In the genomic region with DNA sequence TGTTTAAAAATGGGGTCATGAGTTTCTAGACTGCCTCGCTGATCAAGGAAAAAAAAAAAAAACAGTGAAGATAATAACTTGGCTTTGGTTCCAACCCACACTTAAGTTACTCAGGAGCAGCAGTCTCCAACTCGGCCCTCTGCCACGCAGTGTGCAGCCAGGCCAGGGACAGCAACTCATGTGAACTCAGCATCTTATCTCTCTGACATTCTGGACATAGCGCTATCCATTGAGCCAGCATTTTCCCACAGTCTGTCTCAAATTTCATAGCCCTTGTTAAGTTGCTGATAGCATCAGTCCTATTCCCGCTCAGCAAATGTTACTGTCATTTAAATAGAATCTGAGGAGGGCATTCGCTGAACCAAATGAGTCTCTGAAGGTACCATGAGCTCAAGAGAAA, we compare ENCODE assay signal across 10 mouse cellular contexts.
DNase-seq lines count a peak whose midpoint lies in the region; ATAC-seq and TF ChIP-seq lines count a peak whose summit lies in the region.
"Had no signal": no experiment of that assay in that cellular context is flagged by ENCODE, and none has a peak within 500 bp of the region (broad histone marks: within the 10 kb centered on the region; RNA-seq: fewer than 3 reads in every experiment).

No protein-coding gene starts in this region.

- 0 out of 2 replicates have a peak, but pooled peaks have one; percentile 39 for ATAC-seq in kidney, embryonic 16.5 days (ENCODE audit: low FRiP score, low TSS enrichment)
- no peak for ATAC-seq in kidney, embryonic 15.5 days (replicated peaks; ENCODE audit: low FRiP score)
- ATAC-seq in liver, postnatal 0 days: no peak
- no peak for ATAC-seq in hindbrain, embryonic 13.5 days (ENCODE audit: low FRiP score)
- ATAC-seq: CD4-positive, CD25-positive, alpha-beta regulatory T cell, adult 4 months had no signal

- TF ChIP-seq CTCF in liver, postnatal 0 days (IDR thresholded peaks at IDR 0.05; ENCODE audit: low read depth): no peak

- 57% methylated on average over 6 of the region's 6 CpGs for WGBS in kidney, embryonic 16.5 days
- WGBS in kidney, embryonic 15.5 days: 49% methylated on average over 6 of the region's 6 CpGs
- 41% methylated on average over 6 of the region's 6 CpGs for WGBS in liver, postnatal 0 days (ENCODE audit: insufficient replicate concordance)
- 84% methylated on average over 6 of the region's 6 CpGs for WGBS in hindbrain, embryonic 13.5 days

- peak; percentile 72 for DNase-seq in NIH3T3 (ENCODE audit: low read depth)
- DNase-seq in heart, adult 18-20 months: peak; percentile 90 to 94
- peak; percentile 17 for DNase-seq in liver, postnatal 0 days
- no peak for DNase-seq in frontal cortex, postnatal 14 days (ENCODE audit: low spot score in 2 of 2)
- no peak for DNase-seq in layer of hippocampus, postnatal 25 days (ENCODE audit: extremely low spot score in 1 of 2, low spot score in 1 of 2)

- no peaks in the 10 kb centered on the region for H3K36me3 ChIP-seq in kidney, embryonic 16.5 days (ENCODE audit: insufficient read depth, low read length)
- H3K36me3 ChIP-seq in kidney, embryonic 15.5 days: no peaks in the 10 kb centered on the region
- no peaks in the 10 kb centered on the region for H3K36me3 ChIP-seq in liver, postnatal 0 days (replicated peaks; ENCODE audit: insufficient read depth, low read length)
- H3K36me3 ChIP-seq in hindbrain, embryonic 13.5 days: no peaks in the 10 kb centered on the region
- H3K36me3 ChIP-seq: forebrain, embryonic 12.5 days had no signal

- no peaks in the 10 kb centered on the region for H3K4me1 ChIP-seq in kidney, embryonic 16.5 days (ENCODE audit: insufficient read depth, low read length)
- H3K4me1 ChIP-seq in kidney, embryonic 15.5 days: no peaks in the 10 kb centered on the region
- no peaks in the 10 kb centered on the region for H3K4me1 ChIP-seq in liver, postnatal 0 days (ENCODE audit: insufficient read depth)
- H3K4me1 ChIP-seq in hindbrain, embryonic 13.5 days (replicated peaks): no peaks in the 10 kb centered on the region
- H3K4me1 ChIP-seq: forebrain, embryonic 12.5 days had no signal

- H3K9me3 ChIP-seq in kidney, embryonic 16.5 days (ENCODE audit: low read length): no peaks in the 10 kb centered on the region
- no peaks in the 10 kb centered on the region for H3K9me3 ChIP-seq in kidney, embryonic 15.5 days (replicated peaks)
- H3K9me3 ChIP-seq in liver, postnatal 0 days (ENCODE audit: low read length): no peaks in the 10 kb centered on the region
- no peaks in the 10 kb centered on the region for H3K9me3 ChIP-seq in hindbrain, embryonic 13.5 days
- H3K9me3 ChIP-seq: forebrain, embryonic 12.5 days had no signal

- no peak for TF ChIP-seq EP300 in liver, postnatal 0 days (IDR thresholded peaks at IDR 0.05; ENCODE audit: low read depth)

- H3K9ac ChIP-seq in kidney, embryonic 16.5 days (replicated peaks; ENCODE audit: low read length): no peak overlapping the region
- no peak overlapping the region for H3K9ac ChIP-seq in kidney, embryonic 15.5 days
- no peak overlapping the region for H3K9ac ChIP-seq in liver, postnatal 0 days (replicated peaks)
- no peak overlapping the region for H3K9ac ChIP-seq in hindbrain, embryonic 13.5 days
- H3K9ac ChIP-seq: forebrain, embryonic 12.5 days had no signal

- no peak overlapping the region for H3K4me3 ChIP-seq in kidney, embryonic 16.5 days (ENCODE audit: low read length)
- no peak overlapping the region for H3K4me3 ChIP-seq in kidney, embryonic 15.5 days (replicated peaks)
- H3K4me3 ChIP-seq in liver, postnatal 0 days (ENCODE audit: low read depth, low read length): no peak overlapping the region
- H3K4me3 ChIP-seq in hindbrain, embryonic 13.5 days: no peak overlapping the region
- H3K4me3 ChIP-seq: forebrain, embryonic 12.5 days had no signal

- no peaks in the 10 kb centered on the region for H3K27me3 ChIP-seq in kidney, embryonic 16.5 days (ENCODE audit: insufficient read depth, low read length)
- no peaks in the 10 kb centered on the region for H3K27me3 ChIP-seq in kidney, embryonic 15.5 days
- no peaks in the 10 kb centered on the region for H3K27me3 ChIP-seq in liver, postnatal 0 days (ENCODE audit: insufficient read depth, low read length)
- H3K27me3 ChIP-seq in hindbrain, embryonic 13.5 days: no peaks in the 10 kb centered on the region
- H3K27me3 ChIP-seq: forebrain, embryonic 12.5 days had no signal

- H3K27ac ChIP-seq in kidney, embryonic 16.5 days (ENCODE audit: low read length): no peak overlapping the region
- H3K27ac ChIP-seq in kidney, embryonic 15.5 days: no peak overlapping the region
- no peak overlapping the region for H3K27ac ChIP-seq in liver, postnatal 0 days (ENCODE audit: low read depth)
- no peak overlapping the region for H3K27ac ChIP-seq in hindbrain, embryonic 13.5 days
- H3K27ac ChIP-seq: forebrain, embryonic 12.5 days had no signal

- no peak overlapping the region for H3K4me2 ChIP-seq in kidney, embryonic 16.5 days (replicated peaks; ENCODE audit: low read depth, low read length)
- no peak overlapping the region for H3K4me2 ChIP-seq in kidney, embryonic 15.5 days
- H3K4me2 ChIP-seq in liver, postnatal 0 days (ENCODE audit: low read depth, low read length): no peak overlapping the region
- no peak overlapping the region for H3K4me2 ChIP-seq in hindbrain, embryonic 13.5 days
- H3K4me2 ChIP-seq: forebrain, embryonic 12.5 days had no signal

Comparison
In these comparisons a context has a peak if more than half of its experiments do, and no peak if none do; other contexts are left out.
1. DNase-seq: peak in NIH3T3 (single experiment), heart, adult 18-20 months (2 of 2) and liver, postnatal 0 days (single experiment); none in frontal cortex, postnatal 14 days (0 of 2) and layer of hippocampus, postnatal 25 days (0 of 2).